In genomic region chr4:131981755-131982154, GRCm38 (mm10) we compare ENCODE assay signal across 14 mouse cellular contexts.
DNase-seq lines count a peak whose midpoint lies in the region; TF ChIP-seq lines count a peak whose summit lies in the region.
"Had no signal": no experiment of that assay in that cellular context is flagged by ENCODE, and none has a peak within 500 bp of the region (broad histone marks: within the 10 kb centered on the region; RNA-seq: fewer than 3 reads in every experiment).

No protein-coding gene starts in this region.

- intact Hi-C loops in left cerebral cortex, adult 2 months (cut with DNase I): no loop called here
- intact Hi-C loops in left cerebral cortex, postnatal 36 days (cut with DNase I): no loop called here

- TF ChIP-seq CTCF in cerebellum, adult 2 months (IDR thresholded peaks at IDR 0.05; ENCODE audit: borderline replicate concordance, insufficient read depth, low read depth, low read length): peak; percentile 35; the same call in 1 of the 2 replicates
- TF ChIP-seq CTCF in left cerebral cortex, adult 2 months (IDR thresholded peaks at IDR 0.05): peak; percentile 25

- no peaks in the 10 kb centered on the region for H3K4me1 ChIP-seq in cerebellum, adult 2 months (ENCODE audit: control insufficient read depth, insufficient read depth, low read length)
- H3K4me1 ChIP-seq: heart, embryonic 15.5 days; neural tube, embryonic 12.5 days had no signal

- no peak for TF ChIP-seq POLR2A in cerebellum, adult 2 months (IDR thresholded peaks at IDR 0.05; ENCODE audit: borderline replicate concordance, insufficient read depth, low read length)

- no peak overlapping the region for H3K4me3 ChIP-seq in cerebellum, adult 2 months (replicated peaks; ENCODE audit: insufficient read depth, low read depth, low read length)
- H3K4me3 ChIP-seq in left cerebral cortex, adult 2 months: no peak overlapping the region
- H3K4me3 ChIP-seq: forebrain, embryonic 10.5 days; heart, embryonic 15.5 days; megakaryocyte, embryonic 14.5 days; neural tube, embryonic 12.5 days had no signal

- H3K27ac ChIP-seq in cerebellum, adult 2 months (ENCODE audit: insufficient read depth, low read length): no peak overlapping the region
- no peak overlapping the region for H3K27ac ChIP-seq in left cerebral cortex, adult 2 months
- H3K27ac ChIP-seq: forebrain, embryonic 10.5 days; heart, embryonic 15.5 days; neural tube, embryonic 12.5 days had no signal

- no peaks in the 10 kb centered on the region for H3K27me3 ChIP-seq in cerebellum, adult 2 months (ENCODE audit: control insufficient read depth, insufficient read depth, low read length)
- H3K27me3 ChIP-seq: heart, embryonic 15.5 days; megakaryocyte, embryonic 14.5 days; neural tube, embryonic 12.5 days had no signal

- DNase-seq in cerebellum, adult 2 months: no peak
- no peak for DNase-seq in cerebellum, adult 9-11 months
- DNase-seq in left cerebral cortex, adult 2 months (ENCODE audit: extremely low spot score in 1 of 2, low spot score in 2 of 2): no peak
- no peak for DNase-seq in left cerebral cortex, postnatal 36 days (ENCODE audit: low spot score in 2 of 2)
- DNase-seq in 3T3-L1 (ENCODE audit: low read depth, low spot score): peak; percentile 30
- DNase-seq in brain, adult 2 months (ENCODE audit: low read depth, low spot score): peak; percentile 27
- no peak for DNase-seq in left cerebral cortex, adult 9 months (ENCODE audit: low spot score in 2 of 2)
- DNase-seq in kidney, postnatal 25 days: no peak
- DNase-seq: gastrocnemius, postnatal 14 days; right cerebral cortex, adult 18-20 months had no signal

Comparison
In these comparisons a context has a peak if more than half of its experiments do, and no peak if none do; other contexts are left out.
1. DNase-seq: peak in 3T3-L1 (single experiment) and brain, adult 2 months (single experiment); none in cerebellum, adult 2 months (0 of 2), cerebellum, adult 9-11 months (single experiment), left cerebral cortex, adult 2 months (0 of 2), left cerebral cortex, postnatal 36 days (0 of 2), left cerebral cortex, adult 9 months (0 of 2) and kidney, postnatal 25 days (0 of 2).